Mouse (Mus musculus): ENCODE measurements around the gene Gcnt3. TPM values are rescaled to one million over a fixed set of nuclear protein-coding genes. Genes with fewer than 3 reads are reported as not detected.
A peak's percentile ranks its signal among the peaks of the same experiment; 100 is the strongest.

The Gcnt3 gene
- not detected in 2 replicates for polyA plus RNA-seq (2016; fragmentation: Nextera tagmentation; extraction: Ambion mirVana)

DNA sequence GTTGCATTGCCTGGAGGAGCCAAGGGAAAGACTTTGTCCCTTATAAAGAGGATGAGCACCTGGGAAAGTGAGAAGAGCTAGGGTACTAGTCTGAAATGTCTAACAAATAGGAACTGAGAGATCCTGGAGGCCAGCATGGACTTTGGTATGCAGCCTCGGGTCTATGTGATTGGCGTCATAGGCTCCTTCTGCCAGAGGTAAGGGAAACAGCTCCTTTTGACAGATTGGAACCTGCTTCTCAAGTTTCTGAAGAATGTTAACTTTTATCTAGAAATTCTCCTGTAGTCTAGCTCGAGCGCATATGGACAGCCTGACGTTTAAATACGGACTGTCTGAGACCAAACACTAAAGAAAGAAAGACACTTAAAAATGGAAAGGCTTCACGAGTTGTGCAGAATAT lies at the start of gene Gcnt3:
TSS of gene Gcnt3 (minus strand) at position 101 of the 400 bp plus-strand sequence.
- Histone ChIP-seq H3K36me3 (no peaks in the 10 kb centered on the region), H3K27ac (no peak within 1 kb of the TSS), H3K4me3 (no peak within 1 kb of the TSS), H3K27me3 (ENCODE audit: insufficient read depth, poor library complexity, severe bottlenecking) (no peaks in the 10 kb centered on the region), H3K9me3 (no peaks in the 10 kb centered on the region), H3K4me1 (0 out of 2 replicates have a peak, but pooled peaks cover 4% of the 10 kb centered on the region)
- WGBS, result 81% methylated on average over 7 of the region's 7 CpGs
- DNase-seq (ENCODE audit: low spot score), result no peak

DNA sequence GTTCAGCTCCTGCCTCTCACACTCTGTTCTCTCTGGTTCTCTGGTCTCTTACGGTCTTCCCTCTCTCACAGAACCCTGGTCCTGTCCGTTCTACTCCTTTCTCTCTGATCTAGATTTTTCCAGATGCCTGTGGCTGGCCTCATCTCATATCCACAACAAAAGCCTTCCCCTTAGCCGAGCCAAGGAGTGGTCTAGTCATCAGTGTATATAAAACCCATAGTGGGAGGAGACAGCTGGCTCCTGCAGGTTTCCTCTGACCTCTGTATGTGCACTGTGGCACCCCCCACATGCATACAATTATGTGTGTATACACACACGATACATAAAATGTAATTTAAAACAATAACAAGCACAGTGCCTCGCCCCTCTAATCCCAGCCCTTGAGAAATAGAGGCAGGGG lies 49.5 kb upstream of the Gcnt3 start:
- WGBS, result 79% methylated on average over 5 of the region's 5 CpGs
- peak; percentile 66 for DNase-seq (ENCODE audit: low spot score)
- Histone ChIP-seq H3K4me1 (peaks cover 7% of the 10 kb centered on the region; the same call in 1 of the 2 replicates), H3K9me3 (no peaks in the 10 kb centered on the region), H3K27me3 (ENCODE audit: insufficient read depth, poor library complexity, severe bottlenecking) (peaks cover 8% of the 10 kb centered on the region), H3K27ac (no peak overlapping the region), H3K4me3 (no peak overlapping the region), H3K36me3 (no peaks in the 10 kb centered on the region)

DNA sequence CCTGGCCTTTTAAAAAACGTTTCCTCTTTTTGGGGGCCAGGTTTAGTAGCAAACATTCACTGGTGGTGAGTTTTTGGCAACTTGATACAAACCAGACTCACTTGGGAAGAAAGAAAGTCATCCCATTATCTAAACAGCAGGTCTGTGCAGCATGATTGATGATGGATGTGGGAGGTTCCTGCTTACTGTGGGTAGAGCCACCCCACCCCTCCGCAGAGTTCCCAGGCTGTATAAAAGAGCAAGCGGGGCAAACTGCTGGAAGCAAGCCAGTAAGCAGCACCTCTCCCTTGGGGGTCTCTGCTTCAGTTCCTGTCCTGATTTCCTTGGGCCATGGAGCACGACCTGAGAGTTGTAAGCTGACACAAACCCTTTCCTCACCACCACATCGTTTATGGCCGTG lies 48.2 kb upstream of the Gcnt3 start:
- no peaks in the 10 kb centered on the region for H3K9me3 ChIP-seq
- peaks cover 8% of the 10 kb centered on the region; the same call in 1 of the 2 replicates for H3K4me1 ChIP-seq
- no peak for DNase-seq (ENCODE audit: low spot score)
- H3K36me3 ChIP-seq, result no peaks in the 10 kb centered on the region
- H3K27me3 ChIP-seq (ENCODE audit: insufficient read depth, poor library complexity, severe bottlenecking), result peaks cover 8% of the 10 kb centered on the region
- 29% methylated on average over 6 of the region's 6 CpGs for WGBS
- H3K27ac ChIP-seq, result no peak overlapping the region
- no peak overlapping the region for H3K4me3 ChIP-seq

GRCm38 (mm10) chr9:70084107-70084506 lies 46.2 kb upstream of the Gcnt3 start:
- H3K4me3 ChIP-seq, result no peak overlapping the region
- no peaks in the 10 kb centered on the region for H3K9me3 ChIP-seq
- no peak overlapping the region for H3K27ac ChIP-seq
- 54% methylated on average over 11 of the region's 11 CpGs for WGBS
- H3K36me3 ChIP-seq, result no peaks in the 10 kb centered on the region
- H3K27me3 ChIP-seq (ENCODE audit: insufficient read depth, poor library complexity, severe bottlenecking), result peaks cover 7% of the 10 kb centered on the region
- DNase-seq (ENCODE audit: low spot score), result no peak
- H3K4me1 ChIP-seq, result peaks cover 8% of the 10 kb centered on the region; the same call in 1 of the 2 replicates

- H3K4me1 ChIP-seq, result peaks cover 8% of the 10 kb centered on the region; the same call in 1 of the 2 replicates
- H3K9me3 ChIP-seq, result no peaks in the 10 kb centered on the region
Observed at GRCm38 (mm10) chr9:70082357-70083204, 44.7 kb upstream of the Gcnt3 start.

DNA sequence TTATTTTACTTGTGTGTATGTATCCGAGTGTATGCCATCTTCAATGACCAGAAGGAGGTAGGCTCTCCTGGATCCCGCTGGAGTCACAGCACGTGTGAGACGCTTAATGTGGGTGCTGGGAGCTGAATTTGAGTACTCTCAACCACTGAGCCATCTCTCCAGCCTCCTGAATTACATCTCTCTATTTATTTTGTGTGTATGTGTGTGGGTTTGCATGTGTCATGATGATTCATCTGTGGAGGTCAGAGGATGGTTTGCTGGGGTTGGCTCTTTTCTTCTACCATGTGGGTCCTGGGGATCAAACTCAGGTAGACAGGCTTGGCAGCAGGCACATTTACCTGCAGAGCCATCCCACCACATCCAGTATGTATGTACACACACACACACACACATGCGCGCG lies 43.9 kb upstream of the Gcnt3 start:
- DNase-seq (ENCODE audit: low spot score), result no peak
- no peaks in the 10 kb centered on the region for H3K9me3 ChIP-seq
- WGBS, result 86% methylated on average over 7 of the region's 7 CpGs
- 0 out of 2 replicates have a peak, but pooled peaks cover 3% of the 10 kb centered on the region for H3K27me3 ChIP-seq (ENCODE audit: insufficient read depth, poor library complexity, severe bottlenecking)
- peaks cover 8% of the 10 kb centered on the region; the same call in 1 of the 2 replicates for H3K4me1 ChIP-seq
- H3K4me3 ChIP-seq, result no peak overlapping the region
- H3K36me3 ChIP-seq, result no peaks in the 10 kb centered on the region
- no peak overlapping the region for H3K27ac ChIP-seq

More at GRCm38 (mm10) chr9:70082357-70083204, 44.7 kb upstream of the Gcnt3 start:
- peak overlapping the region; percentile 16; the same call in 1 of the 2 replicates for H3K27ac ChIP-seq
- DNase-seq (ENCODE audit: low spot score), result no peak
- 63% methylated on average over 25 of the region's 25 CpGs for WGBS
- no peaks in the 10 kb centered on the region for H3K36me3 ChIP-seq
- H3K27me3 ChIP-seq (ENCODE audit: insufficient read depth, poor library complexity, severe bottlenecking), result no peaks in the 10 kb centered on the region
- H3K4me3 ChIP-seq, result no peak overlapping the region

- 0 out of 2 replicates have a peak, but pooled peaks cover 4% of the 10 kb centered on the region for H3K27me3 ChIP-seq (ENCODE audit: insufficient read depth, poor library complexity, severe bottlenecking)
- DNase-seq (ENCODE audit: low spot score), result no peak
- WGBS, result 84% methylated on average over 2 of the region's 2 CpGs
- peaks cover 4% of the 10 kb centered on the region; the same call in 1 of the 2 replicates for H3K4me1 ChIP-seq
- no peak overlapping the region for H3K27ac ChIP-seq
- no peaks in the 10 kb centered on the region for H3K9me3 ChIP-seq
- no peak overlapping the region for H3K4me3 ChIP-seq
- no peaks in the 10 kb centered on the region for H3K36me3 ChIP-seq
Observed at GRCm38 (mm10) chr9:70080976-70081375, 43.1 kb upstream of the Gcnt3 start.

DNA sequence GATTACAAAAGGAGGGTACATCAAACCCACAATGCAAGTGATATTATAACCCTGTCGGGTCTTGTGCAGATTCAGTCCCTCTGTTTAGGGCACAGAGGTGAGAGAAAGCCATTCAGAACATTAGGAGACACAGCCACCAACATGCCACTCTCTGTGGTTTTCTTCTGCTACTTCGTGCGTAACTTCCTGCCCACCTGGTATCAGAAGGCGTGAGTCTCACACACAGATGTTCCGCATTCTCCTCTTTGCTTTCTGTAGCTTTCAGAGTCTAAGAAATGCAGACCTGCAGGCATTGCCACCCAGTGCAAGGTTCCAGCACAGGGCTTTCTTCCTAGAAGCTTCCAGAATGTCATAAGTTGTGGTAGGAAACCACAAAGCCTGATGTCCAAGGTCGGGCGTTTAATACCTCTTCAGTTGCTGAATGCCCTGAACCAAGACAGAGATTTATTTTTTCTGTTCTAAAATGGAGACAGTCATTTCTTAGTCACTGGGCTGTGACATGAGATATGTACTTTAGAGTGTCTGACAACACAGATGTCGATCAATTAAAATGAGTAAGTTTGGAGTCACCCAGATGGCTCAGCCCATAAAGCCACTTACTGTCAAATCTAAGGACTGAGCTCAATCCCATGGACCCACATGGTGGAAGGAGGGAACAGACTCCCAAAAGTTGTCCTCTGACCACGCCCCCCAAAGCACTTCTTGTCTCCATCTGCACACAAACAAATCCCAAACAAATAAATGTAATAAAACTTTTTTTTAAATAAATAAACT lies 42.3 kb upstream of the Gcnt3 start:
- Histone ChIP-seq H3K27me3 (ENCODE audit: insufficient read depth, poor library complexity, severe bottlenecking) (0 out of 2 replicates have a peak, but pooled peaks cover 4% of the 10 kb centered on the region), H3K4me3 (no peak overlapping the region)

GRCm38 (mm10) chr9:70078034-70078433 lies 40.1 kb upstream of the Gcnt3 start:
- H3K9me3 ChIP-seq, result no peaks in the 10 kb centered on the region
- 77% methylated on average over 3 of the region's 3 CpGs for WGBS
- peaks cover 3% of the 10 kb centered on the region; the same call in 1 of the 2 replicates for H3K4me1 ChIP-seq

More for the DNA sequence above, 42.3 kb upstream of the Gcnt3 start:
- Histone ChIP-seq H3K9me3 (no peaks in the 10 kb centered on the region), H3K4me1 (peaks cover 3% of the 10 kb centered on the region; the same call in 1 of the 2 replicates), H3K27ac (no peak overlapping the region), H3K36me3 (no peaks in the 10 kb centered on the region)
- 82% methylated on average over 9 of the region's 9 CpGs for WGBS
- no peak for DNase-seq (ENCODE audit: low spot score)

DNA sequence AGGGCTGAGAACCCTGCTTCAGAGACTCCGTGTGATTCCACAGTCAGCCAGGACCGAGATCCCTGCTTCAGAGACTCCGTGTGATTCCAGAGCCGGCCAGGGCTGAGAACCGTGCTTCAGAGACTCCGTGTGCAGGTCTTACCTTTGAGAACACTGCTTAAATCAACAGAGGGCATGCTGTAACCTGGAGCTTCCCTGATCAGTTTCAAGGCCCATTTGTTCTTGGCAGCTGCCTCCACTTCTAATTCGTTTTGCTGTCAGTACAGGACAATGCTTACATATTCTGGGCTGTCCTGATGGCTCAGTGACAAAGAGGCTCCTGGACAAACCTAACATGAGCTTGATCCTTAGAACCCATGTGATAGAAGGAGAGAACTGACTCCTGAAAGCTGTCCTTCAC lies 39.3 kb upstream of the Gcnt3 start:
- H3K4me3 ChIP-seq, result no peak overlapping the region
- H3K4me1 ChIP-seq, result no peaks in the 10 kb centered on the region
- DNase-seq (ENCODE audit: low spot score), result no peak
- no peaks in the 10 kb centered on the region for H3K36me3 ChIP-seq
- no peaks in the 10 kb centered on the region for H3K9me3 ChIP-seq
- no peak overlapping the region for H3K27ac ChIP-seq
- H3K27me3 ChIP-seq (ENCODE audit: insufficient read depth, poor library complexity, severe bottlenecking), result 0 out of 2 replicates have a peak, but pooled peaks cover 4% of the 10 kb centered on the region
- WGBS, result 71% methylated on average over 7 of the region's 7 CpGs

More at GRCm38 (mm10) chr9:70078034-70078433, 40.1 kb upstream of the Gcnt3 start:
- Histone ChIP-seq H3K4me3 (no peak overlapping the region), H3K27ac (no peak overlapping the region), H3K27me3 (ENCODE audit: insufficient read depth, poor library complexity, severe bottlenecking) (0 out of 2 replicates have a peak, but pooled peaks cover 4% of the 10 kb centered on the region), H3K36me3 (no peaks in the 10 kb centered on the region)
- no peak for DNase-seq (ENCODE audit: low spot score)

- Histone ChIP-seq H3K27ac (no peak overlapping the region), H3K9me3 (no peaks in the 10 kb centered on the region), H3K4me1 (no peaks in the 10 kb centered on the region), H3K36me3 (no peaks in the 10 kb centered on the region), H3K27me3 (ENCODE audit: insufficient read depth, poor library complexity, severe bottlenecking) (0 out of 2 replicates have a peak, but pooled peaks cover 4% of the 10 kb centered on the region), H3K4me3 (no peak overlapping the region)
- 75% methylated on average over 8 of the region's 8 CpGs for WGBS
- DNase-seq (ENCODE audit: low spot score), result no peak
Observed at GRCm38 (mm10) chr9:70072387-70072786, 34.5 kb upstream of the Gcnt3 start.

- Histone ChIP-seq H3K27me3 (ENCODE audit: insufficient read depth, poor library complexity, severe bottlenecking) (no peaks in the 10 kb centered on the region; the same call in 1 of the 2 replicates), H3K4me3 (no peak overlapping the region), H3K27ac (no peak overlapping the region), H3K4me1 (no peaks in the 10 kb centered on the region), H3K9me3 (no peaks in the 10 kb centered on the region), H3K36me3 (no peaks in the 10 kb centered on the region)
- DNase-seq (ENCODE audit: low spot score), result peak; percentile 66
- 67% methylated on average over 8 of the region's 8 CpGs for WGBS
Observed at GRCm38 (mm10) chr9:70069961-70070435, 32.1 kb upstream of the Gcnt3 start.
